Mouse (Mus musculus) frontal cortex, adult 2 months (tissue): ENCODE results near the gene Mslnl. TPM values are rescaled to one million over a fixed set of nuclear protein-coding genes. Genes with fewer than 3 reads are reported as not detected.

ENCODE experiments used
- DNase-seq, 2 experiments: peaks; one replicate each; pipeline ENCODE4 v3.0.0; 2022; ENCODE audit warnings: low spot score in 1 of 2; ENCODE audit errors: extremely low spot score in 1 of 2
- polyA plus RNA-seq: library from polyadenylated mRNA; depleted of rRNA; stranded (reverse); fragments of >200 nt; gene quantifications from 2 replicates; pipeline ENCODE4 v1.2.3, GENCODE M21; 2012; rRNA removed

Mslnl gene
- polyA plus RNA-seq, result 0.16 and 0.88 TPM in 2 replicates

- DNase-seq, result no peak
These were observed at the start of gene Mslnl for GRCm38 (mm10) chr17:25735745-25736144. Gene Mslnl, plus strand, starts transcription at chr17:25736042.

DNA sequence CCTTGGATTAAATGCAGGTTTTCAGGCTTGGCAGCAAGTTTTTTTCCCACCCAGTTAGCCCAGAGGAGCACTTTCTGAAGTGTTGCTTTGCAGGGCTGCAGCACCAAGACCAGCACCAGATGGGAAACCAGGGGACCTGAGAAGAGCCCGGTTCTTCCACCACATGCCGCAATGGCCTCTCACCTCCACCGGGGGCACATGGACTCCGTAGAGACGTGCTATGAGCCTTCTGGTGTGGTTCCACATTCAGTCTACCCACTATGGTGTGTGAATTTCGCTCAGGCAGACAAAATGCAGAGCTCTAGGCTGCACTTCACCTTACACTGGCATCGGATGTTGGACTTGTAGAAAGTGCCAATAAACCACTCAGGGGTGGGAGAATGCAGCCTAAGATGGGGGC lies 49.5 kb upstream of the Mslnl start:
- DNase-seq, result no peak

DNA sequence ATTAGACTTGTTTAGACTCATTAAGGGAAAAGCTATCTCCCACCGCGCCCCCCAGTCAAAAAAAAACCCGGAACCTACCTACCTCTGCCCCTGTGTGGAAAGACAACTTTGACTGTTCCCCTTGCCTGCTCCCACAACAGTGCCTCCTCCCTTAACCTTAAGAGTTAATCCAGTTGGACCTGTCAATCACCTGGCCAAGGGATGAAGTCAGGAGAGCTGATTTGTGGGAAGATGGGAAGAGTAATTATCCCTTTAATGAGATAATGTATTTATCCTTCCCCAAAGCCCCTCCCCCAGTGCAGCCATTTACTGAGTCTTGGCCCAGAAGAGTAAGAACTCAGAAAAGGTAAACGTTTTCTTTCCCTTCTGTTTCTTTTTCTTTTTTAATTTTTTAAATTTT lies 46.9 kb upstream of the Mslnl start:
- DNase-seq, result no peak

- DNase-seq, result no peak
These were observed 39.6 kb upstream of the Mslnl start for GRCm38 (mm10) chr17:25696263-25696662.

DNA sequence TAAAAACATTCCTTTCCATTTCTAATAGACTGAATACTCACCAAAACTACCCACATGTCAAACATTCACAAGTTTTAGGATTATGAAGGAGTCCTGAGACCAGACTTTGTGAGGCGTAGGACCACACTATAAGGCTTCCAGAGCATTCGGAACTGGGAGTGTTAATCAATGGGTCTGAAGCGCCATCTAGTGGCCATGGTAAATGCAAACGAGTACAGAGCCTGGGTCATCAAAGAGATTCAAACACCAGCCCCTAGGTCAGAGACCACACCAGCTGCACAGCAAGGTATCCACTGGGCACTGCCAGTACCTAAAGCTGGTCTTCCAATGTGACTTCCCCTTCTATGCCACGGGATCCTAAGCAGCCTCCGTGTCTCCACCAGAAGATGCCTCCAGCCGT lies 37.4 kb upstream of the Mslnl start:
- peak in 1 of 2 experiments; percentile 93 for DNase-seq

DNA sequence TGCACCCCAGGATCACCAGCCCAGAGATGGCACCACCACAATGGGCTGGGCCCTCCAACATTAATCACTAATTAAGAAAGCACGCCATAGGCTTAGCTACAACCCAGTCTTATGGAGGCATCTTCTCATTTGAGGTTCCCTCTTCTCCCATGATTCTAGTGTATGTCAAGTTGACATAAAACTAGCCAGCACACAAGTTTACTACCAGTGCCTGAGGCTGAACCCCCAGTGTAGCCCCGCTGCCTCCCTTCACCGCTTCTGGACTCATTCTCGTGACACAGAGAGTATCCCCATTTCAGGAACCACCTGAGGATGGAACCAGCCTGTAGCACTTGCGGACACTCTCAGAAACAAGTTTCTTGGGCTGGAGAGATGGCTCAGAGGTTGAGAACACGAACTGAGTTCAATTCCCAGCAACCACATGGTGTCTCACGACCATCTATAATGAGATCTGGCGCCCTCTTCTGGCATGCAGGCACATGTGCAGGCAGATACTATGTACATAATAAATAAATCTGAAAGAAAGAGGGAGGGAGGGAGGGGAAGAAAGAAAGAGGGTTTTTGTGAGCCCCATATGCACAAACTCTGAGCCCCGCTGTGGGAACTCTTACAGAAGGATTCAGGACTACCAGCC lies 34.9 kb upstream of the Mslnl start:
- DNase-seq, result no peak

DNA sequence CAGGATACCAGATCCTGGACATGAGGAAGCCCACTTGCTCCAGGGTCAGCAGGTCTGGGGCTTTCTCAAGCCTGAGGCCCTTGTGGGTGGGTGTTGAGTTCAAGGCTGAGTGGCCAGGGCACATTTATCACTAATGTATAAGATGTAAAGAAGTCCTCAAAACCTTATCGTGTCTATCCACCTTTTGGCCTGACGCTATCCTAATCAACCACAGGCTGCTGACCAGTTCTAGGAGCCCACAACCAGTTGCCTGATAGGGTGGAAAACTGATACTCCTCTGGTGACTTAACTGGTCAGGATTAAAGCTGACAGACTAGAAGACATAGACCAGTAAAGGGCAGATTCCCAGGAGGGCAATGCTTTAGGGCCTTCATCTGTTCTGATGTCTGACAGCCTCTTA lies 25.8 kb upstream of the Mslnl start:
- no peak for DNase-seq

DNA sequence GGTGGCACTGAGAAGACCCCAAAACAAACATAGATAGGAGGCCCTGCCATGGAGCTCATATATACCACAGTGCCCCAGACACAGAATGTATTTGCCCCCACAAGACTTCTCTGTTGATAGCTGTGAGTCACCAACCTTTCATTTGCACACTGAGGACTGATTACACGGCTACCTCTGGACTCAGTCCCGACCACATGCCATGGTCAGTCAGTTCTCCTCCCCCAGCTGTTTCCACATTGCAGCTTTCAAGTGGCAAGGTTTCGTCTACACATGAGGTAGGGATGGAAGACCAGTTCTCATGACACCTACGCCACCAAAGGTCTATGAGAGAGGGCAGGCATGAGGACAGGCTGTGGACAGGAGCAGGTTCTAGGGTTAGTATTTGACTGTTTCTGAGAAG lies 24.7 kb upstream of the Mslnl start:
- no peak for DNase-seq

GRCm38 (mm10) chr17:25715627-25716026 lies 20.2 kb upstream of the Mslnl start:
- no peak for DNase-seq

DNA sequence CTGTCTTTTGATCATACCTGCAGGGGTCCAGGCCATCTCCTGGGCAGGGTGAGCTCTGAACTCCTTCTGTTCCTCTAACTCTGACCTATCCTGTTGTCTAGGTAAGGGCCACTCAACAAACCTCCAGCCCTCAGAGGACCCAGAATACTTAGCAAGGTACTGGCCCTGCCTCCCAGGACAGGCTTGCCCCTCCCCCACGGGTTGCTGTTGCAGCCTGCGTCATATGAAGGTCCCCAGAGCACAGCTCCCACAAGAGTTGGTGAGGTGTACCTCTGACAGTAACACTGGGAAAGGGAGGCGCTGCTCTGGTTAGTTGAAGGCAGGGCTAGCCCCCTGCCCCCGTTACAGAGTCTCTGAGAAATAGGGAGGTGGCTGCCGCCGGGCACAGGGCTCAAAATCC lies 19.7 kb upstream of the Mslnl start:
- DNase-seq, result no peak

GRCm38 (mm10) chr17:25716711-25717637 lies 18.9 kb upstream of the Mslnl start, which contains the start of gene Gng13:
Gene Gng13, plus strand, starts transcription at chr17:25717171.
- no peak for DNase-seq

GRCm38 (mm10) chr17:25717691-25718090 lies 18.2 kb upstream of the Mslnl start:
- no peak for DNase-seq

- no peak for DNase-seq
These were observed 14.4 kb upstream of the Mslnl start for GRCm38 (mm10) chr17:25721476-25721875.

- no peak for DNase-seq
These were observed 12.4 kb upstream of the Mslnl start for GRCm38 (mm10) chr17:25723470-25723869.

DNA sequence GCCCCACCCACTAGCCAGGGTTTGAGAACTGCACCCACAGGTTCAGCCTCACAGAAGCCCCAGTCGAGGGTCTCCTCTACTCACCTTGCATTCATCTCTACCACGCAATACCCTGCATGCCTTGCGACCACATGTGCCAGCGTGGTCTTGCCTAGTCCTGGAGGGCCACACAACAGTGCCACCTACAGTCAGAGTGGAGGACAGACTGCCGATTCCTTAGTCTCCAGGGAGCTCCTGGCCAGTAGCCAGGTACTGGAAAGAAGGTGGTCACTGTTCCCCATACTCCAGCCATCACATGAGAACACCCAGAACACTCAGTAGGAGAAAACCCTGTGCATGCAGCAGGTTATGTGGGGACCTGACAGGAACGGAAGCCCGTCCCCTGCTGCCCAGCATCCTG lies 11.9 kb upstream of the Mslnl start:
- DNase-seq, result peak in 1 of 2 experiments; percentile 57

- no peak for DNase-seq
These were observed 10.6 kb upstream of the Mslnl start for GRCm38 (mm10) chr17:25725264-25725663.

GRCm38 (mm10) chr17:25727265-25728008 lies 8.4 kb upstream of the Mslnl start, which contains the start of the genes Chtf18 and Rpusd1:
Gene Chtf18, minus strand, starts transcription at chr17:25727419.
Gene Rpusd1, plus strand, starts transcription at chr17:25727670.
- DNase-seq, result peak; percentile 100

- DNase-seq, result no peak
These were observed 7.9 kb upstream of the Mslnl start for GRCm38 (mm10) chr17:25728009-25728270.

- DNase-seq, result peak; percentile 68 to 94
These were observed 3.8 kb upstream of the Mslnl start for GRCm38 (mm10) chr17:25732082-25732481.

DNA sequence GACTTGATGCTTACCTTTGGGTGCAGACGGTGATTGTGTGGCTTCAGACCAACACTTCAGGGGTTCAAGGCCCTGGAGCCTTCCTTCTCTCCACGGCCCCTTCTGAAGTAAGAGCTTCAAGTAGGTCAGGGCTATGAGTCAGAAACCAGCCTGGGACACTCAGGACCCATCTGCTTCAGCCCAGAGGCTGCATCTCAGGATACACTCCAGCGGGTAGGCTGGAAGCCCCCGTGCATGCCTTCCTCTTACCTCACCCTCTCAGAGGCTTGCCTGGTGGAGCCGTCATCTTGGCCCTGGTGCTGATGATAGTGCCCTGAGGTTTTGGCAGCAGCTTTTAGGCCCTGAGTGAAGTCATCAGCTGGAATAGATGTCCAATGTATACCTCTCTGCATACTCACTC lies 596 bp upstream of the Mslnl start:
- no peak for DNase-seq

DNA sequence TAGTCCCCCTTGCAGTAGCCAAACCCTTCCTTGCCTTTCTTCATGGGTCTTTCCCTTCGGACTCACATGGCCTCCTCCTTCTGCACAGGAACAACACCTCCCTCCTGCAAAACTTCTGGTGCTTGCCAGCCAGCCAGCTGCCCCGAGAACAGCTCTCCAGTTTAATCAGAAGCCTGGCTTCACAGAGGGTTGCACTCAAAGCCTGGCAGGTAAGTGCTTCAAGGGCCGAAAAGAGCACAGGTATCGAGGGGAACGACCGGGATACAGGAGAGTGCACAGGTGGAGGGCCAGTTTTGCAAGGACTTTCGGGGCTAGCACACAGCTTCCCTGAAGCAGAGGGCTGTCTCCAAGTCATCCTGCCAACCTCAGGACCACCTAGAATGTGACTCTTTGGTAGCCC lies 3.0 kb downstream of the Mslnl start:
- DNase-seq, result no peak
